Mouse (Mus musculus): ENCODE results near the gene Agk. TPM values are rescaled to one million over a fixed set of nuclear protein-coding genes. Genes with fewer than 3 reads are reported as not detected.

Gene Agk
- polyA plus RNA-seq, 1 experiment: not detected

DNA sequence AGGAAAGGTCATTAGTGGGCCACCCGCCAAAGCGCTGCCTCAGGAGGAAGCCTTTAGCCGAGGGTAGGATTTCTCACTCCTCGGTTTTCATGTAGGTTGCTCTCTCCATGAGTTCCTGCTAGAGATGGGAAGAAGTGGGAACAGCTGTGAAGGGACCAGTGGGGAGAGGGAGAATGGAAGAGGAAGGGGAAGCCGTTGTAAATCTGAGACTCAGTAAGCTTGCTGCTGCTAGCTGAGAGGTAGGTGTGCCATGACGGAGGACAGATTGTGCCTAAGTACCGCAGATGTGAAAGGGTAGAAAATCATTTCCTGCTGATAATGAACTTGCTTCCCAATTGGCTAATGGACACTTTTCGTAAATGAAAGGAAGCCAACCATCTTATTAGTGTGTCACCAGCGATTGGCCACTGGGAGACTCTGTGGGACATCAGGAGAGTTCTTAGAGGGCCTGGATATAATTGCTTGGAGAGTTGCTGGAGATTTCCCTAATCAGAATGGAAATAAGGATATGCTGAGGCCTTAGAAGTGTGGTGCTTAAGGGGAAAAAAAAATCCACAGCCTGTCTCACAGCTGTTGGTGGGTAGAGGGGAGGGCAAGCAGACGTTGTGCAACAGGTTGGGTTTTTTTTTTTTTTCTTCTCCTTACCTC lies 118.4 kb downstream of the Agk start:
- no peak for TF ChIP-seq POLR2A (IDR thresholded peaks at IDR 0.05; ENCODE audit: insufficient read depth, low read depth, low read length)
- H3K4me3 ChIP-seq (ENCODE audit: insufficient read depth, low read depth, low read length): no peak overlapping the region
- WGBS: 39% methylated on average over 10 of the region's 10 CpGs
- H3K27ac ChIP-seq (ENCODE audit: insufficient read depth, low read depth, low read length): no peak overlapping the region
- H3K4me1 ChIP-seq (ENCODE audit: control insufficient read depth, insufficient read depth, low read length): no peaks in the 10 kb centered on the region; the same call in 1 of the 2 replicates

Other genes with a start within 250 kb of the Agk start
- 44.9 and 190 TPM in 2 replicates for gene E330009J07Rik, start 111.0 kb downstream of the Agk start, polyA plus RNA-seq (2012; ENCODE audit: insufficient read depth, insufficient read length, low replicate concordance, missing spikeins)
- not detected in 2 replicates for gene Wee2, start 113.9 kb downstream of the Agk start, polyA plus RNA-seq (2012; ENCODE audit: insufficient read depth, insufficient read length, low replicate concordance, missing spikeins)
- not detected in 2 replicates for gene Ssbp1, start 146.2 kb downstream of the Agk start, polyA plus RNA-seq (2012; ENCODE audit: insufficient read depth, insufficient read length, low replicate concordance, missing spikeins)
- gene Tas2r137, start 166.1 kb downstream of the Agk start, polyA plus RNA-seq (2012; ENCODE audit: insufficient read depth, insufficient read length, low replicate concordance, missing spikeins): not detected in 2 replicates
- gene Tas2r108, start 168.4 kb downstream of the Agk start, polyA plus RNA-seq (2012; ENCODE audit: insufficient read depth, insufficient read length, low replicate concordance, missing spikeins): not detected in 2 replicates
- gene Prss37, start 194.3 kb downstream of the Agk start, polyA plus RNA-seq (2012; ENCODE audit: insufficient read depth, insufficient read length, low replicate concordance, missing spikeins): not detected in 2 replicates
- gene Olfr461, start 229.9 kb downstream of the Agk start, polyA plus RNA-seq (2012; ENCODE audit: insufficient read depth, insufficient read length, low replicate concordance, missing spikeins): not detected in 2 replicates
- gene Olfr460, start 244.3 kb downstream of the Agk start, polyA plus RNA-seq (2012; ENCODE audit: insufficient read depth, insufficient read length, low replicate concordance, missing spikeins): not detected in 2 replicates